In the genomic region with DNA sequence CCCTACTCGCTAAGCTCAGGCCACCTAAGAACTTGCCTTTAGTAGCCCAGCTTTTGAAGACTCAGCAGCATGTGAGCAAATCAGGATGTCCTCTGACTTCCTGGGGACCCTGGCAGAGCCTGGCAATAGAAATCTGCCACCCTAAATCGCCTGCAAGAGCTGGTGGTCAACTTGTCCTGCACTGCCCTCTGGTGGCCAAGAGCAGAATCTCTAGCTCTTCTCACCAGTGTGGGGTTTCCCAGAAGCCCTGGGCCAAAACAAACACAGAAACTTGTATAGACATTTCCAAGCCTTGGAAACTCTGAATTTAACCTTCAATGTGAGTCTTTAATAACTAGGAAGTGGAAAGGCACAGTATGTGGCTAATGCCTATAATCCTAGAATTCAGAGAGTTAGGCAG, we compare ENCODE assay signal across 8 mouse cellular contexts. TPM values are rescaled to one million over a fixed set of nuclear protein-coding genes. Genes with fewer than 3 reads are reported as not detected.
DNase-seq lines count a peak whose midpoint lies in the region; ATAC-seq lines count a peak whose summit lies in the region.

No protein-coding gene starts in this region.

- 33% methylated on average over 2 of the region's 2 CpGs for WGBS in intestine, embryonic 16.5 days
- WGBS in limb, embryonic 12.5 days: 33% methylated on average over 2 of the region's 2 CpGs
- 38% methylated on average over 2 of the region's 2 CpGs for WGBS in stomach, embryonic 15.5 days

- ATAC-seq in intestine, embryonic 16.5 days: peak; percentile 29; the same call in 1 of the 2 replicates
- peak; percentile 44; the same call in 1 of the 2 replicates for ATAC-seq in limb, embryonic 12.5 days (ENCODE audit: insufficient number of reproducible peaks, insufficient read depth, low FRiP score, low TSS enrichment, low read depth)
- ATAC-seq in stomach, embryonic 15.5 days (ENCODE audit: insufficient read depth, low FRiP score, low read depth): peak; percentile 51; the same call in 1 of the 2 replicates

- 0 out of 2 replicates have a peak, but pooled peaks cover 2% of the 10 kb centered on the region for H3K9me3 ChIP-seq in intestine, embryonic 16.5 days (ENCODE audit: control insufficient read depth, low read length)
- H3K9me3 ChIP-seq in limb, embryonic 12.5 days: no peaks in the 10 kb centered on the region
- no peaks in the 10 kb centered on the region for H3K9me3 ChIP-seq in stomach, embryonic 15.5 days

- peaks cover 14% of the 10 kb centered on the region; the same call in 1 of the 2 replicates for H3K4me1 ChIP-seq in intestine, embryonic 16.5 days (ENCODE audit: control insufficient read depth, insufficient read depth, low read length)
- H3K4me1 ChIP-seq in limb, embryonic 12.5 days (replicated peaks): no peaks in the 10 kb centered on the region
- no peaks in the 10 kb centered on the region for H3K4me1 ChIP-seq in stomach, embryonic 15.5 days

- intact Hi-C loops in gastrocnemius, postnatal 14 days (cut with DNase I; ENCODE audit: low total_unique reads): loop anchor here (2.0 to 5.0 kb wide), 3 partner anchors 34 to 282 kb away; no protein-coding TSS in a partner anchor

- no peak overlapping the region for H3K4me2 ChIP-seq in intestine, embryonic 16.5 days (ENCODE audit: low read depth, low read length)
- no peak overlapping the region for H3K4me2 ChIP-seq in limb, embryonic 12.5 days
- H3K4me2 ChIP-seq in stomach, embryonic 15.5 days: no peak overlapping the region

- peak; percentile 45 for DNase-seq in 3134 (ENCODE audit: extremely low read depth, insufficient read length, low spot score)
- peak; percentile 82 to 94 for DNase-seq in adrenal gland, adult (ENCODE audit: inconsistent age in 2 of 2, low spot score in 1 of 2)
- DNase-seq in embryo, embryonic 10 days (ENCODE audit: low spot score): peak; percentile 89
- DNase-seq in gastrocnemius, postnatal 14 days: peak; percentile 83
- peak; percentile 85 for DNase-seq in neural tube, embryonic 10.5 days (ENCODE audit: extremely low spot score, low spot score)

- no peak overlapping the region for H3K9ac ChIP-seq in intestine, embryonic 16.5 days (ENCODE audit: low read depth, low read length)
- H3K9ac ChIP-seq in limb, embryonic 12.5 days (replicated peaks): no peak overlapping the region
- H3K9ac ChIP-seq in stomach, embryonic 15.5 days: no peak overlapping the region

- H3K27me3 ChIP-seq in intestine, embryonic 16.5 days (replicated peaks; ENCODE audit: control insufficient read depth, insufficient read depth, low read length): no peaks in the 10 kb centered on the region
- no peaks in the 10 kb centered on the region for H3K27me3 ChIP-seq in limb, embryonic 12.5 days
- H3K27me3 ChIP-seq in stomach, embryonic 15.5 days (replicated peaks): no peaks in the 10 kb centered on the region

- H3K27ac ChIP-seq in intestine, embryonic 16.5 days (ENCODE audit: low read length): no peak overlapping the region
- H3K27ac ChIP-seq in limb, embryonic 12.5 days: no peak overlapping the region
- H3K27ac ChIP-seq in stomach, embryonic 15.5 days: peak overlapping the region; percentile 33; the same call in 1 of the 2 replicates

- no peaks in the 10 kb centered on the region for H3K36me3 ChIP-seq in intestine, embryonic 16.5 days (ENCODE audit: control insufficient read depth, insufficient read depth, low read length)
- H3K36me3 ChIP-seq in limb, embryonic 12.5 days: no peaks in the 10 kb centered on the region
- H3K36me3 ChIP-seq in stomach, embryonic 15.5 days: no peaks in the 10 kb centered on the region

- H3K4me3 ChIP-seq in intestine, embryonic 16.5 days (ENCODE audit: low read length): no peak overlapping the region
- H3K4me3 ChIP-seq in limb, embryonic 12.5 days (replicated peaks): no peak overlapping the region
- no peak overlapping the region for H3K4me3 ChIP-seq in stomach, embryonic 15.5 days (replicated peaks)

RNA-seq across cellular contexts. Expression of a gene that starts 58.3 kb away (rescaled TPM):
- total RNA-seq in gastrocnemius, postnatal 14 days (2021): 10 to 100 TPM; 36.1 to 41.5 TPM
- 78.5 and 80.0 TPM in 2 replicates for polyA plus RNA-seq in intestine, embryonic 16.5 days (2015; fragmentation: Nextera tagmentation; extraction: Ambion mirVana)
- 82.7 and 92.5 TPM in 2 replicates for polyA plus RNA-seq in limb, embryonic 12.5 days (2016; fragmentation: Nextera tagmentation; extraction: Ambion mirVana)
- 101 and 108 TPM in 2 replicates for polyA plus RNA-seq in stomach, embryonic 15.5 days (2015; fragmentation: Nextera tagmentation; extraction: Ambion mirVana)
